Mouse (Mus musculus) limb, embryonic 12.5 days (tissue): ENCODE results near the gene 2410131K14Rik. TPM values are rescaled to one million over a fixed set of nuclear protein-coding genes. Genes with fewer than 3 reads are reported as not detected.

Experiments
- ATAC-seq: fragments of 200-750 bp; cut with Nextera tagmentation; 2 replicates; pipeline ENCODE4 v1.8.0; 2017; ENCODE audit warnings: low read depth, moderate TSS enrichment; ENCODE audit not compliant: insufficient number of reproducible peaks, insufficient read depth, low FRiP score, low TSS enrichment
- H3K27ac ChIP-seq: fragments of 300-500 bp; sonication (generic); 2 replicates; pipeline ENCODE4 v1.5.1; 2016; ENCODE audit warnings: mild to moderate bottlenecking, moderate library complexity
- H3K27me3 ChIP-seq: fragments of 300-500 bp; sonication (generic); 2 replicates; pipeline ENCODE4 v1.6.1; 2016; ENCODE audit warnings: mild to moderate bottlenecking, moderate library complexity
- H3K36me3 ChIP-seq: fragments of 300-500 bp; sonication (generic); 2 replicates; pipeline ENCODE4 v1.6.1; 2016; ENCODE audit warnings: mild to moderate bottlenecking, moderate library complexity
- H3K4me1 ChIP-seq: fragments of 300-500 bp; sonication (generic); replicated peaks from 2 replicates; pipeline ENCODE4 v1.6.1; 2016
- H3K4me2 ChIP-seq: fragments of 300-500 bp; sonication (generic); 2 replicates; pipeline ENCODE4 v1.6.1; 2016; ENCODE audit warnings: mild to moderate bottlenecking, moderate library complexity
- H3K4me3 ChIP-seq: fragments of 300-500 bp; sonication (generic); replicated peaks from 2 replicates; pipeline ENCODE4 v1.5.1; 2016; ENCODE audit warnings: mild to moderate bottlenecking
- H3K9ac ChIP-seq: fragments of 300-500 bp; sonication (generic); replicated peaks from 2 replicates; pipeline ENCODE4 v1.6.1; 2016; ENCODE audit warnings: mild to moderate bottlenecking, moderate library complexity
- H3K9me3 ChIP-seq: fragments of 300-500 bp; sonication (generic); 2 replicates; pipeline ENCODE4 v1.6.1; 2016; ENCODE audit warnings: mild to moderate bottlenecking, moderate library complexity
- WGBS: fragments of 180-500 bp; shearing (Covaris S2); methylation state at CpG from one replicate; pipeline ENCODE4 v1.1.7; 2016; 5-methylcytosine and 5-hydroxymethylcytosine counted together
- polyA plus RNA-seq: library from polyadenylated mRNA; unstranded; fragments of >200 nt; fragmentation: Nextera tagmentation; extraction: Ambion mirVana; gene quantifications from 2 replicates; pipeline ENCODE4 v1.2.1, GENCODE M21; 2016

2410131K14Rik gene
- polyA plus RNA-seq, 1 experiment from 2014 or later, result 12.8 TPM

GRCm38 (mm10) chr5:118262418-118262817 lies 17.4 kb downstream of the 2410131K14Rik start:
- no peak for ATAC-seq
- 91% methylated on average over 8 of the region's 8 CpGs for WGBS
- no peak overlapping the region for H3K9ac ChIP-seq
- H3K36me3 ChIP-seq, result peaks cover 62% of the 10 kb centered on the region
- no peaks in the 10 kb centered on the region for H3K9me3 ChIP-seq
- no peak overlapping the region for H3K4me2 ChIP-seq
- H3K4me1 ChIP-seq, result no peaks in the 10 kb centered on the region
- H3K4me3 ChIP-seq, result no peak overlapping the region
- no peak overlapping the region for H3K27ac ChIP-seq
- H3K27me3 ChIP-seq, result no peaks in the 10 kb centered on the region

- peak; percentile 6; the same call in 1 of the 2 replicates for ATAC-seq
- WGBS, result 76% methylated on average over 9 of the region's 9 CpGs
- peaks cover 2% of the 10 kb centered on the region; the same call in 1 of the 2 replicates for H3K4me1 ChIP-seq
Observed at GRCm38 (mm10) chr5:118264279-118264678, 19.3 kb downstream of the 2410131K14Rik start.

GRCm38 (mm10) chr5:118265366-118265765 lies 20.3 kb downstream of the 2410131K14Rik start:
- ATAC-seq, result no peak
- Histone ChIP-seq H3K9ac (no peak overlapping the region), H3K9me3 (no peaks in the 10 kb centered on the region), H3K4me2 (no peak overlapping the region), H3K27ac (no peak overlapping the region), H3K36me3 (peaks cover 32% of the 10 kb centered on the region), H3K4me1 (peaks cover 4% of the 10 kb centered on the region; the same call in 1 of the 2 replicates), H3K27me3 (peaks cover 14% of the 10 kb centered on the region; the same call in 1 of the 2 replicates), H3K4me3 (no peak overlapping the region)
- WGBS, result 77% methylated on average over 5 of the region's 5 CpGs

More at GRCm38 (mm10) chr5:118264279-118264678, 19.3 kb downstream of the 2410131K14Rik start:
- Histone ChIP-seq H3K9ac (no peak overlapping the region), H3K27ac (no peak overlapping the region), H3K4me2 (no peak overlapping the region), H3K4me3 (no peak overlapping the region), H3K27me3 (0 out of 2 replicates have a peak, but pooled peaks cover 5% of the 10 kb centered on the region), H3K9me3 (no peaks in the 10 kb centered on the region), H3K36me3 (peaks cover 43% of the 10 kb centered on the region)

DNA sequence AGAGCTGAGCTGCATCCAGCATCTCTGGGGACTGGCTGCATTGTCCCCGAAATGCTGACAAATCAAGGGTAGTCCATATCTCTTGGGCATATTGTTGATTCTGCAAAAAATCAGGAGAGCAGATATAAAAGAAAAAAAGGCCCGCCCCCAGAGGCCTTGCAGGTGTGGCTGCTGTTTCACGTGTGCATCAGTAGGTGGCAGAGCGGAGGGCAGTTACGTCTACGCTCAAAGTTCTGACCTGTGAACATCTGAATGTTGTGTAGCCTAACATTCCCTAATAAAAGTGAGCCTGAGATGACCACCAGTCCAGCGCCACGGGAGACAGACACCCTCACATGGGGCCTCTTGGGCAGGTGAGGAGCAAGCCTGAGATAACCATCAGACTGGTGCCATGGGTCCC lies 21.3 kb downstream of the 2410131K14Rik start:
- Histone ChIP-seq H3K27me3 (peaks cover 20% of the 10 kb centered on the region; the same call in 1 of the 2 replicates), H3K9ac (no peak overlapping the region), H3K4me1 (peaks cover 12% of the 10 kb centered on the region), H3K27ac (no peak overlapping the region), H3K4me2 (no peak overlapping the region), H3K9me3 (no peaks in the 10 kb centered on the region), H3K36me3 (peaks cover 23% of the 10 kb centered on the region), H3K4me3 (no peak overlapping the region)
- WGBS, result 42% methylated on average over 8 of the region's 8 CpGs
- ATAC-seq, result no peak

GRCm38 (mm10) chr5:118268987-118269386 lies 24.0 kb downstream of the 2410131K14Rik start:
- Histone ChIP-seq H3K9ac (no peak overlapping the region), H3K27ac (no peak overlapping the region), H3K4me1 (peaks cover 25% of the 10 kb centered on the region), H3K4me3 (no peak overlapping the region), H3K4me2 (peak overlapping the region; percentile 39), H3K9me3 (no peaks in the 10 kb centered on the region), H3K36me3 (no peaks in the 10 kb centered on the region), H3K27me3 (peaks cover 47% of the 10 kb centered on the region)
- WGBS, result under 1% methylated on average over 13 of the region's 13 CpGs
- peak; percentile 64 for ATAC-seq

GRCm38 (mm10) chr5:118271449-118272110 lies 26.6 kb downstream of the 2410131K14Rik start:
- no peak overlapping the region for H3K4me3 ChIP-seq
- ATAC-seq, result no peak
- H3K9me3 ChIP-seq, result no peaks in the 10 kb centered on the region
- H3K4me2 ChIP-seq, result no peak overlapping the region
- no peak overlapping the region for H3K9ac ChIP-seq
- no peak overlapping the region for H3K27ac ChIP-seq
- H3K4me1 ChIP-seq, result peaks cover 38% of the 10 kb centered on the region
- H3K27me3 ChIP-seq, result peaks cover 58% of the 10 kb centered on the region
- WGBS, result 50% methylated on average over 10 of the region's 10 CpGs
- H3K36me3 ChIP-seq, result no peaks in the 10 kb centered on the region

DNA sequence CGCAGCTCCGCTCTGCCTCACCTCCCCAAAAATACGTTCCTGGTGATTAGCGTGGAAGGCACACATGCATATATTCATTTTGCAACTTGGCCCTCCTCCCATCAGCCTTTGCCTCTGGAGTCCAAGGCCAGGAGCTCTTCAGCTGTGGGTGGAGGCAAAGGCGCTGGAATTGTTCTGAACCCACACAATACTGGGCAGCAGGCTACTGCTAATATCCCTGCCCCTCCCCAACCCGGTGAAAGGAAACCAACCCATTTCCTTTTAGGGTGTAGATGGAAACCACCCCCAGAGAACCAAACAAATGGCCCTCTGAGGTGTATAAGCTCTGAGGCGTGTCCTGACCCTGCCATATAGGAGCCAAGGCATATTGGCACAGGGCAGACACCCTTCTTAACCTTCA lies 28.4 kb downstream of the 2410131K14Rik start:
- Histone ChIP-seq H3K4me3 (no peak overlapping the region), H3K4me2 (no peak overlapping the region), H3K27ac (no peak overlapping the region), H3K9me3 (no peaks in the 10 kb centered on the region), H3K4me1 (peaks cover 42% of the 10 kb centered on the region), H3K9ac (no peak overlapping the region), H3K27me3 (peaks cover 59% of the 10 kb centered on the region), H3K36me3 (no peaks in the 10 kb centered on the region)
- 66% methylated on average over 7 of the region's 7 CpGs for WGBS
- no peak for ATAC-seq

DNA sequence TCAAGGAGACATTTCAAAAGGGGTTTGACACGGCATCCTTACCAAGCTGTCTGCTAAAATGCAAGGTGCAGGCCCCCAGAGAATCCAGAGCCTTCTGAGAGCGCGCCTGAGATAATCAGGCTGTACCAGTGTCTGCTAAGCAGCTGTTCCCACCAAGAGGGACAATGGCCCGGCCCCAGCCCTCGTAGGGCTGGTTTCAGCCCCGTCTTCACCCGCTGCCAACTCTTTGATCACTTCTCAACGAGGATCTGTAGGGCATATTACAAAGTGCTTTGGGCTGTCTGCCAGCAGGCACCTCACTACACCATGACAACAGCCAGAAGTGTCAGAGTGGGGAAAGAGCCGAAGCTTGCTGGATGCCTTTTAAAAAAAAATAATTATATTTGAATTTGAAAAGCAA lies 29.5 kb downstream of the 2410131K14Rik start:
- Histone ChIP-seq H3K4me3 (no peak overlapping the region), H3K4me2 (no peak overlapping the region), H3K36me3 (no peaks in the 10 kb centered on the region), H3K9ac (no peak overlapping the region), H3K27ac (no peak overlapping the region), H3K9me3 (no peaks in the 10 kb centered on the region), H3K27me3 (peaks cover 62% of the 10 kb centered on the region), H3K4me1 (peaks cover 38% of the 10 kb centered on the region)
- 28% methylated on average over 9 of the region's 9 CpGs for WGBS
- ATAC-seq, result no peak

- 41% methylated on average over 7 of the region's 7 CpGs for WGBS
- Histone ChIP-seq H3K4me2 (no peak overlapping the region), H3K4me1 (peaks cover 30% of the 10 kb centered on the region), H3K9me3 (no peaks in the 10 kb centered on the region), H3K4me3 (no peak overlapping the region), H3K36me3 (no peaks in the 10 kb centered on the region), H3K27me3 (peaks cover 48% of the 10 kb centered on the region), H3K27ac (no peak overlapping the region), H3K9ac (0 out of 2 replicates have a peak overlapping the region, but pooled peaks have one; percentile 8)
- no peak for ATAC-seq
Observed at GRCm38 (mm10) chr5:118276281-118276680, 31.3 kb downstream of the 2410131K14Rik start.

DNA sequence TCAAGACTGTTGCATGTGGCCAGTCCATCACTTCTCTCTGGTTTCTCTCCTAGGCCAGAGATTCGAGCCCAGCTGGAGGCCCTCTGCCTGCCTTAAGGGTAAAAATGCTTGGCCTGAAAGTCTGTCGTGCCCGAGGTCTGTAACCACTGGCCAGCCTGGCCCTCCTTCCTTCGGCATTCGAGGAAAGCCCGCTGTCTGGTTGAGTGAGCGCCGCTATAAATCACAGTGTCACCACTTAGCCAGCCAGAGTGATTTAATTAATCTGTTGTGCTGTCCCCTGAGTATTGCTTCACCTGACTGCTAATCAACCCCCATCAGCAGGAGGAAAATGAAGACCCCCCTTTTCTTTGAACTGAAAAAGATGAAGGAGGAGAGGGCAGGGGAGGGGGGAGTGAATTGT lies 31.7 kb downstream of the 2410131K14Rik start:
- H3K4me2 ChIP-seq, result no peak overlapping the region
- peaks cover 28% of the 10 kb centered on the region for H3K4me1 ChIP-seq
- ATAC-seq, result no peak
- no peaks in the 10 kb centered on the region for H3K9me3 ChIP-seq
- H3K9ac ChIP-seq, result 0 out of 2 replicates have a peak overlapping the region, but pooled peaks have one; percentile 8
- no peak overlapping the region for H3K27ac ChIP-seq
- H3K27me3 ChIP-seq, result peaks cover 44% of the 10 kb centered on the region
- H3K36me3 ChIP-seq, result no peaks in the 10 kb centered on the region
- 21% methylated on average over 8 of the region's 8 CpGs for WGBS
- no peak overlapping the region for H3K4me3 ChIP-seq

GRCm38 (mm10) chr5:118277741-118278495 lies 32.9 kb downstream of the 2410131K14Rik start:
- no peak for ATAC-seq
- WGBS, result 90% methylated on average over 18 of the region's 18 CpGs
- peaks cover 21% of the 10 kb centered on the region for H3K4me1 ChIP-seq

More at GRCm38 (mm10) chr5:118277741-118278495, 32.9 kb downstream of the 2410131K14Rik start:
- Histone ChIP-seq H3K4me3 (no peak overlapping the region), H3K9ac (no peak overlapping the region), H3K27ac (no peak overlapping the region), H3K4me2 (no peak overlapping the region), H3K36me3 (no peaks in the 10 kb centered on the region), H3K27me3 (peaks cover 32% of the 10 kb centered on the region), H3K9me3 (no peaks in the 10 kb centered on the region)
